Mouse (Mus musculus) 3T3-L1 (cell line): ENCODE data around the gene Bckdha.
A peak's percentile ranks its signal among the peaks of the same experiment; 100 is the strongest.

Experiments
- DNase-seq: peaks from one replicate; pipeline ENCODE4 v3.0.0-alpha.2; 2015; ENCODE audit warnings: low read depth, low spot score

Bckdha gene

GRCm38 (mm10) chr7:25658657-25659472 is at the start of gene Bckdha, which contains the start of gene Exosc5:
Gene Bckdha (minus strand): TSS chr7:25658981.
Gene Exosc5 (plus strand): TSS chr7:25659164.
- DNase-seq: peak; percentile 99

- no peak for DNase-seq
Measured at GRCm38 (mm10) chr7:25707581-25708292, 49.0 kb upstream of the Bckdha start.

GRCm38 (mm10) chr7:25706578-25707170 is 47.9 kb upstream of the Bckdha start:
- DNase-seq: no peak

- peak; percentile 65 for DNase-seq
Measured at GRCm38 (mm10) chr7:25705801-25706251, 47.0 kb upstream of the Bckdha start.

GRCm38 (mm10) chr7:25704716-25705364 is 46.1 kb upstream of the Bckdha start:
- no peak for DNase-seq

GRCm38 (mm10) chr7:25703793-25704494 is 45.2 kb upstream of the Bckdha start:
- no peak for DNase-seq

- no peak for DNase-seq
Measured at GRCm38 (mm10) chr7:25702350-25702749, 43.6 kb upstream of the Bckdha start.

- DNase-seq: no peak
Measured at GRCm38 (mm10) chr7:25700732-25701131, 42.0 kb upstream of the Bckdha start.

- no peak for DNase-seq
Measured at GRCm38 (mm10) chr7:25699851-25700250, 41.1 kb upstream of the Bckdha start.

- DNase-seq: no peak
Measured at GRCm38 (mm10) chr7:25694104-25694503, 35.3 kb upstream of the Bckdha start.

GRCm38 (mm10) chr7:25690051-25690450 is 31.3 kb upstream of the Bckdha start:
- no peak for DNase-seq

GRCm38 (mm10) chr7:25689603-25690021 is 30.8 kb upstream of the Bckdha start:
- no peak for DNase-seq

GRCm38 (mm10) chr7:25688810-25689586 is 30.2 kb upstream of the Bckdha start:
- DNase-seq: peak; percentile 70

GRCm38 (mm10) chr7:25687811-25688401 is 29.1 kb upstream of the Bckdha start:
- DNase-seq: peak; percentile 30

- DNase-seq: peak; percentile 57
Measured at GRCm38 (mm10) chr7:25686680-25687531, 28.1 kb upstream of the Bckdha start, which contains the start of gene Tgfb1. Gene Tgfb1 (plus strand): TSS chr7:25687002.

- no peak for DNase-seq
Measured at GRCm38 (mm10) chr7:25685926-25686470, 27.2 kb upstream of the Bckdha start.

- DNase-seq: no peak
Measured at GRCm38 (mm10) chr7:25684659-25685058, 25.9 kb upstream of the Bckdha start.

- no peak for DNase-seq
Measured at GRCm38 (mm10) chr7:25683474-25684180, 24.8 kb upstream of the Bckdha start.
